Mouse (Mus musculus): ENCODE measurements around the gene Csrp3. TPM values are rescaled to one million over a fixed set of nuclear protein-coding genes. Genes with fewer than 3 reads are reported as not detected.

The Csrp3 gene
- 0.22 TPM in 1 of 2 replicates, not detected in the other for polyA plus RNA-seq (2016; fragmentation: Nextera tagmentation; extraction: Ambion mirVana)

GRCm38 (mm10) chr7:48847820-48848650 lies at the start of gene Csrp3:
Gene Csrp3 (minus strand): TSS chr7:48848033.
- no peaks in the 10 kb centered on the region for H3K9me3 ChIP-seq (replicated peaks)
- no peak within 1 kb of the TSS for H3K27ac ChIP-seq (replicated peaks)
- H3K27me3 ChIP-seq (ENCODE audit: low read depth, poor library complexity, severe bottlenecking) = peaks cover 51% of the 10 kb centered on the region
- no peaks in the 10 kb centered on the region for H3K36me3 ChIP-seq
- 67% methylated on average over 11 of the region's 11 CpGs for WGBS
- DNase-seq (ENCODE audit: low spot score) = no peak
- H3K4me3 ChIP-seq = no peak within 1 kb of the TSS
- peaks cover 13% of the 10 kb centered on the region for H3K4me1 ChIP-seq

- H3K27ac ChIP-seq (replicated peaks) = peak overlapping the region; percentile 49; the same call in 1 of the 2 replicates
- H3K4me3 ChIP-seq = no peak overlapping the region
- H3K27me3 ChIP-seq (ENCODE audit: low read depth, poor library complexity, severe bottlenecking) = peaks cover 85% of the 10 kb centered on the region
- no peak for DNase-seq (ENCODE audit: low spot score)
- no peaks in the 10 kb centered on the region for H3K36me3 ChIP-seq
- peaks cover 61% of the 10 kb centered on the region for H3K4me1 ChIP-seq
- H3K9me3 ChIP-seq (replicated peaks) = no peaks in the 10 kb centered on the region
- WGBS = 87% methylated on average over 4 of the region's 4 CpGs
Observed at GRCm38 (mm10) chr7:48896051-48896450, 48.2 kb upstream of the Csrp3 start.

- Histone ChIP-seq H3K4me3 (no peak overlapping the region), H3K36me3 (no peaks in the 10 kb centered on the region), H3K27me3 (ENCODE audit: low read depth, poor library complexity, severe bottlenecking) (peaks cover 86% of the 10 kb centered on the region), H3K4me1 (peaks cover 63% of the 10 kb centered on the region), H3K27ac (replicated peaks) (peak overlapping the region; percentile 49; the same call in 1 of the 2 replicates), H3K9me3 (replicated peaks) (no peaks in the 10 kb centered on the region)
- no peak for DNase-seq (ENCODE audit: low spot score)
- WGBS = 91% methylated on average over 4 of the region's 4 CpGs
Observed at GRCm38 (mm10) chr7:48895475-48895874, 47.6 kb upstream of the Csrp3 start.

GRCm38 (mm10) chr7:48894763-48895162 lies 46.9 kb upstream of the Csrp3 start:
- Histone ChIP-seq H3K4me1 (peaks cover 61% of the 10 kb centered on the region), H3K27me3 (ENCODE audit: low read depth, poor library complexity, severe bottlenecking) (peaks cover 86% of the 10 kb centered on the region), H3K9me3 (replicated peaks) (no peaks in the 10 kb centered on the region), H3K36me3 (no peaks in the 10 kb centered on the region), H3K4me3 (no peak overlapping the region), H3K27ac (replicated peaks) (peak overlapping the region; percentile 49)
- 77% methylated on average over 6 of the region's 6 CpGs for WGBS
- no peak for DNase-seq (ENCODE audit: low spot score)

GRCm38 (mm10) chr7:48894152-48894551 lies 46.3 kb upstream of the Csrp3 start:
- Histone ChIP-seq H3K27me3 (ENCODE audit: low read depth, poor library complexity, severe bottlenecking) (peaks cover 84% of the 10 kb centered on the region), H3K27ac (replicated peaks) (no peak overlapping the region), H3K4me1 (peaks cover 61% of the 10 kb centered on the region), H3K4me3 (no peak overlapping the region), H3K9me3 (replicated peaks) (no peaks in the 10 kb centered on the region), H3K36me3 (no peaks in the 10 kb centered on the region)
- 1% methylated on average over 6 of the region's 6 CpGs for WGBS
- peak; percentile 72 for DNase-seq (ENCODE audit: low spot score)

GRCm38 (mm10) chr7:48893093-48893492 lies 45.3 kb upstream of the Csrp3 start:
- 90% methylated on average over 7 of the region's 7 CpGs for WGBS

GRCm38 (mm10) chr7:48891029-48891428 lies 43.2 kb upstream of the Csrp3 start:
- WGBS = 63% methylated on average over 5 of the region's 5 CpGs
- H3K27me3 ChIP-seq (ENCODE audit: low read depth, poor library complexity, severe bottlenecking) = peaks cover 86% of the 10 kb centered on the region
- H3K27ac ChIP-seq (replicated peaks) = 0 out of 2 replicates have a peak overlapping the region, but pooled peaks have one; percentile 64

More at GRCm38 (mm10) chr7:48893093-48893492, 45.3 kb upstream of the Csrp3 start:
- Histone ChIP-seq H3K27ac (replicated peaks) (no peak overlapping the region), H3K9me3 (replicated peaks) (no peaks in the 10 kb centered on the region), H3K36me3 (no peaks in the 10 kb centered on the region), H3K27me3 (ENCODE audit: low read depth, poor library complexity, severe bottlenecking) (peaks cover 83% of the 10 kb centered on the region), H3K4me3 (no peak overlapping the region), H3K4me1 (peaks cover 61% of the 10 kb centered on the region)
- DNase-seq (ENCODE audit: low spot score) = no peak

GRCm38 (mm10) chr7:48888751-48889150 lies 40.9 kb upstream of the Csrp3 start:
- DNase-seq (ENCODE audit: low spot score) = no peak
- H3K9me3 ChIP-seq (replicated peaks) = no peaks in the 10 kb centered on the region
- peaks cover 90% of the 10 kb centered on the region for H3K27me3 ChIP-seq (ENCODE audit: low read depth, poor library complexity, severe bottlenecking)
- no peak overlapping the region for H3K4me3 ChIP-seq
- H3K4me1 ChIP-seq = peaks cover 51% of the 10 kb centered on the region
- WGBS = 78% methylated on average over 2 of the region's 2 CpGs
- no peaks in the 10 kb centered on the region for H3K36me3 ChIP-seq
- H3K27ac ChIP-seq (replicated peaks) = peak overlapping the region; percentile 38

More at GRCm38 (mm10) chr7:48891029-48891428, 43.2 kb upstream of the Csrp3 start:
- Histone ChIP-seq H3K4me3 (no peak overlapping the region), H3K36me3 (no peaks in the 10 kb centered on the region), H3K4me1 (peaks cover 57% of the 10 kb centered on the region), H3K9me3 (replicated peaks) (no peaks in the 10 kb centered on the region)
- no peak for DNase-seq (ENCODE audit: low spot score)

GRCm38 (mm10) chr7:48887973-48888372 lies 40.1 kb upstream of the Csrp3 start:
- no peaks in the 10 kb centered on the region for H3K9me3 ChIP-seq (replicated peaks)
- no peak overlapping the region for H3K4me3 ChIP-seq
- DNase-seq (ENCODE audit: low spot score) = no peak
- H3K27me3 ChIP-seq (ENCODE audit: low read depth, poor library complexity, severe bottlenecking) = peaks cover 90% of the 10 kb centered on the region
- 45% methylated on average over 8 of the region's 8 CpGs for WGBS
- no peaks in the 10 kb centered on the region for H3K36me3 ChIP-seq
- peaks cover 47% of the 10 kb centered on the region for H3K4me1 ChIP-seq
- H3K27ac ChIP-seq (replicated peaks) = peak overlapping the region; percentile 38

GRCm38 (mm10) chr7:48884266-48884611 lies 36.4 kb upstream of the Csrp3 start:
- Histone ChIP-seq H3K9me3 (replicated peaks) (no peaks in the 10 kb centered on the region), H3K27ac (replicated peaks) (no peak overlapping the region), H3K27me3 (ENCODE audit: low read depth, poor library complexity, severe bottlenecking) (peaks cover 72% of the 10 kb centered on the region), H3K4me3 (no peak overlapping the region), H3K4me1 (peaks cover 50% of the 10 kb centered on the region), H3K36me3 (peaks cover under 1% of the 10 kb centered on the region; the same call in 1 of the 2 replicates)
- DNase-seq (ENCODE audit: low spot score) = no peak
- 78% methylated on average over 5 of the region's 5 CpGs for WGBS

GRCm38 (mm10) chr7:48883525-48884265 lies 35.9 kb upstream of the Csrp3 start:
- WGBS = 86% methylated on average over 4 of the region's 4 CpGs

GRCm38 (mm10) chr7:48881971-48882609 lies 34.3 kb upstream of the Csrp3 start:
- H3K4me1 ChIP-seq = peaks cover 36% of the 10 kb centered on the region
- H3K27me3 ChIP-seq (ENCODE audit: low read depth, poor library complexity, severe bottlenecking) = peaks cover 54% of the 10 kb centered on the region
- H3K27ac ChIP-seq (replicated peaks) = peak overlapping the region; percentile 100
- peaks cover 20% of the 10 kb centered on the region for H3K36me3 ChIP-seq
- H3K4me3 ChIP-seq = peak overlapping the region; percentile 91
- 2% methylated on average over 28 of the region's 28 CpGs for WGBS
- peak; percentile 41 for DNase-seq (ENCODE audit: low spot score)
- no peaks in the 10 kb centered on the region for H3K9me3 ChIP-seq (replicated peaks)

More at GRCm38 (mm10) chr7:48883525-48884265, 35.9 kb upstream of the Csrp3 start:
- peaks cover 4% of the 10 kb centered on the region for H3K36me3 ChIP-seq
- H3K27ac ChIP-seq (replicated peaks) = no peak overlapping the region
- H3K27me3 ChIP-seq (ENCODE audit: low read depth, poor library complexity, severe bottlenecking) = peaks cover 69% of the 10 kb centered on the region
- H3K4me1 ChIP-seq = peaks cover 52% of the 10 kb centered on the region
- no peak overlapping the region for H3K4me3 ChIP-seq
- H3K9me3 ChIP-seq (replicated peaks) = no peaks in the 10 kb centered on the region
- no peak for DNase-seq (ENCODE audit: low spot score)

All from midbrain, embryonic 10.5 days (tissue).